In genomic region chr6:99485217-99485883, GRCm38 (mm10) we compare ENCODE assay signal across 8 mouse cellular contexts. TPM values are rescaled to one million over a fixed set of nuclear protein-coding genes. Genes with fewer than 3 reads are reported as not detected.
A peak's percentile ranks its signal among the peaks of the same experiment; 100 is the strongest.
DNase-seq lines count a peak whose midpoint lies in the region; ATAC-seq and TF ChIP-seq lines count a peak whose summit lies in the region.

No protein-coding gene starts in this region.

- peaks cover 4% of the 10 kb centered on the region; the same call in 1 of the 2 replicates for H3K36me3 ChIP-seq in heart, embryonic 12.5 days
- 0 out of 2 replicates have a peak, but pooled peaks cover 3% of the 10 kb centered on the region for H3K36me3 ChIP-seq in kidney, embryonic 15.5 days
- 0 out of 2 replicates have a peak, but pooled peaks cover 4% of the 10 kb centered on the region for H3K36me3 ChIP-seq in limb, embryonic 14.5 days (ENCODE audit: control insufficient read depth, insufficient read depth, low read length)
- H3K36me3 ChIP-seq in midbrain, embryonic 15.5 days (replicated peaks): no peaks in the 10 kb centered on the region

- peak; percentile 88 for ATAC-seq in heart, embryonic 12.5 days (ENCODE audit: insufficient number of reproducible peaks, low FRiP score)
- ATAC-seq in kidney, embryonic 15.5 days (replicated peaks; ENCODE audit: low FRiP score): peak; percentile 92
- ATAC-seq in limb, embryonic 14.5 days (ENCODE audit: low FRiP score, low read depth): peak; percentile 90
- ATAC-seq in midbrain, embryonic 15.5 days (replicated peaks): peak; percentile 92

- peaks cover 17% of the 10 kb centered on the region for H3K4me1 ChIP-seq in embryonic fibroblast, embryonic 13.5 days (ENCODE audit: control insufficient read depth, insufficient read depth, low read length)
- H3K4me1 ChIP-seq in heart, embryonic 12.5 days (replicated peaks): peaks cover 33% of the 10 kb centered on the region
- H3K4me1 ChIP-seq in kidney, embryonic 15.5 days: peaks cover 68% of the 10 kb centered on the region
- peaks cover 34% of the 10 kb centered on the region for H3K4me1 ChIP-seq in limb, embryonic 14.5 days (ENCODE audit: control insufficient read depth, insufficient read depth, low read length)
- H3K4me1 ChIP-seq in midbrain, embryonic 15.5 days: peaks cover 23% of the 10 kb centered on the region

- H3K27me3 ChIP-seq in heart, embryonic 12.5 days (replicated peaks): no peaks in the 10 kb centered on the region
- H3K27me3 ChIP-seq in kidney, embryonic 15.5 days: no peaks in the 10 kb centered on the region
- no peaks in the 10 kb centered on the region for H3K27me3 ChIP-seq in limb, embryonic 14.5 days (ENCODE audit: control insufficient read depth, insufficient read depth, low read length)
- H3K27me3 ChIP-seq in midbrain, embryonic 15.5 days (replicated peaks): no peaks in the 10 kb centered on the region

- H3K9me3 ChIP-seq in heart, embryonic 12.5 days (replicated peaks): no peaks in the 10 kb centered on the region
- no peaks in the 10 kb centered on the region for H3K9me3 ChIP-seq in kidney, embryonic 15.5 days (replicated peaks)
- H3K9me3 ChIP-seq in limb, embryonic 14.5 days (ENCODE audit: control insufficient read depth, low read length): peaks cover 3% of the 10 kb centered on the region; the same call in 1 of the 2 replicates
- no peaks in the 10 kb centered on the region for H3K9me3 ChIP-seq in midbrain, embryonic 15.5 days

- DNase-seq in spleen, adult 18-20 months: peak; percentile 29 to 36
- DNase-seq in spleen, adult 12 weeks (ENCODE audit: low spot score): no peak
- DNase-seq in limb, embryonic 14.5 days (ENCODE audit: low spot score): peak; percentile 84
- peak; percentile 22 to 67 for DNase-seq in spleen, postnatal 4 days (ENCODE audit: low spot score in 2 of 2)

- WGBS in heart, embryonic 12.5 days: 31% methylated on average over 20 of the region's 20 CpGs
- 15% methylated on average over 20 of the region's 20 CpGs for WGBS in kidney, embryonic 15.5 days
- WGBS in limb, embryonic 14.5 days: 6% methylated on average over 20 of the region's 20 CpGs
- WGBS in midbrain, embryonic 15.5 days: 20% methylated on average over 20 of the region's 20 CpGs

- no peak overlapping the region for H3K4me3 ChIP-seq in embryonic fibroblast, embryonic 13.5 days (ENCODE audit: insufficient read depth, low read length)
- peak overlapping the region; percentile 24 for H3K4me3 ChIP-seq in heart, embryonic 12.5 days
- peak overlapping the region; percentile 17 for H3K4me3 ChIP-seq in kidney, embryonic 15.5 days (replicated peaks)
- H3K4me3 ChIP-seq in limb, embryonic 14.5 days (replicated peaks; ENCODE audit: low read length): peak overlapping the region; percentile 10; the same call in 1 of the 2 replicates
- 0 out of 2 replicates have a peak overlapping the region, but pooled peaks have one; percentile 1 for H3K4me3 ChIP-seq in midbrain, embryonic 15.5 days

- peak overlapping the region; percentile 74 for H3K9ac ChIP-seq in heart, embryonic 12.5 days
- 0 out of 2 replicates have a peak overlapping the region, but pooled peaks have one; percentile 11 for H3K9ac ChIP-seq in kidney, embryonic 15.5 days
- H3K9ac ChIP-seq in limb, embryonic 14.5 days (ENCODE audit: low read depth, low read length, severe bottlenecking): no peak overlapping the region
- H3K9ac ChIP-seq in midbrain, embryonic 15.5 days: peak overlapping the region; percentile 38

- TF ChIP-seq POLR2A in embryonic fibroblast, embryonic 13.5 days (IDR thresholded peaks at IDR 0.05; ENCODE audit: low read depth, low read length): peak; percentile 78
- no peak for TF ChIP-seq POLR2A in limb, embryonic 14.5 days (IDR thresholded peaks at IDR 0.05; ENCODE audit: borderline replicate concordance, extremely low read depth, insufficient read depth, insufficient read length)

- no peak for TF ChIP-seq CTCF in embryonic fibroblast, embryonic 13.5 days (IDR thresholded peaks at IDR 0.05; ENCODE audit: borderline replicate concordance, insufficient read depth, low read length)

- H3K27ac ChIP-seq in embryonic fibroblast, embryonic 13.5 days (ENCODE audit: insufficient read depth, low read length): peak overlapping the region; percentile 87
- peak overlapping the region; percentile 95 for H3K27ac ChIP-seq in heart, embryonic 12.5 days (ENCODE audit: poor library complexity, severe bottlenecking)
- peak overlapping the region; percentile 94 for H3K27ac ChIP-seq in kidney, embryonic 15.5 days
- peak overlapping the region; percentile 83 for H3K27ac ChIP-seq in limb, embryonic 14.5 days (replicated peaks; ENCODE audit: low read depth, low read length)
- H3K27ac ChIP-seq in midbrain, embryonic 15.5 days: peak overlapping the region; percentile 75

- H3K4me2 ChIP-seq in heart, embryonic 12.5 days: peak overlapping the region; percentile 61
- peak overlapping the region; percentile 48 for H3K4me2 ChIP-seq in kidney, embryonic 15.5 days
- H3K4me2 ChIP-seq in limb, embryonic 14.5 days (replicated peaks; ENCODE audit: low read depth, low read length, severe bottlenecking): peak overlapping the region; percentile 46
- H3K4me2 ChIP-seq in midbrain, embryonic 15.5 days: peak overlapping the region; percentile 39

RNA-seq across cellular contexts. Expression of gene Foxp1, which starts 37.2 kb away (rescaled TPM):
- polyA plus RNA-seq in embryonic fibroblast, embryonic 13.5 days (2011; ENCODE audit: insufficient read length, low read depth, missing spikeins): 135 and 137 TPM in 2 replicates
- polyA plus RNA-seq in heart, embryonic 12.5 days (2016; fragmentation: Nextera tagmentation; extraction: Ambion mirVana): 91.1 and 94.2 TPM in 2 replicates
- 50.2 and 55.0 TPM in 2 replicates for polyA plus RNA-seq in kidney, embryonic 15.5 days (2015; fragmentation: Nextera tagmentation; extraction: Ambion mirVana)
- 101 and 121 TPM in 2 replicates for polyA plus RNA-seq in limb, embryonic 14.5 days (2012; rRNA removed)
- polyA plus RNA-seq in limb, embryonic 14.5 days (2014; fragmentation: Nextera tagmentation; extraction: Ambion mirVana): 166 and 190 TPM in 2 replicates
- polyA plus RNA-seq in midbrain, embryonic 15.5 days (2015; fragmentation: Nextera tagmentation; extraction: Ambion mirVana): 84.1 and 85.2 TPM in 2 replicates
